Mouse (Mus musculus) layer of hippocampus, postnatal 36 days (tissue): Measurements from ENCODE around the gene Bex1. TPM values are rescaled to one million over a fixed set of nuclear protein-coding genes. Genes with fewer than 3 reads are reported as not detected.

Experiments
- DNase-seq, 2 experiments: peaks; one replicate each; pipeline ENCODE4 v3.0.0; 2022
- microRNA-seq, 2 experiments: library from miRNA; unstranded; fragments of <30 nt; microRNA quantifications; one replicate each; pipeline ENCODE4 v1.2.0; 2021
- total RNA-seq, 2 experiments: library from RNA; stranded (reverse); gene quantifications; 2 replicates each; pipeline ENCODE4 v1.2.3; 2021

Gene Bex1
- total RNA-seq, 2 experiments from 2014 or later = 63.5 to 71.5 TPM

DNA sequence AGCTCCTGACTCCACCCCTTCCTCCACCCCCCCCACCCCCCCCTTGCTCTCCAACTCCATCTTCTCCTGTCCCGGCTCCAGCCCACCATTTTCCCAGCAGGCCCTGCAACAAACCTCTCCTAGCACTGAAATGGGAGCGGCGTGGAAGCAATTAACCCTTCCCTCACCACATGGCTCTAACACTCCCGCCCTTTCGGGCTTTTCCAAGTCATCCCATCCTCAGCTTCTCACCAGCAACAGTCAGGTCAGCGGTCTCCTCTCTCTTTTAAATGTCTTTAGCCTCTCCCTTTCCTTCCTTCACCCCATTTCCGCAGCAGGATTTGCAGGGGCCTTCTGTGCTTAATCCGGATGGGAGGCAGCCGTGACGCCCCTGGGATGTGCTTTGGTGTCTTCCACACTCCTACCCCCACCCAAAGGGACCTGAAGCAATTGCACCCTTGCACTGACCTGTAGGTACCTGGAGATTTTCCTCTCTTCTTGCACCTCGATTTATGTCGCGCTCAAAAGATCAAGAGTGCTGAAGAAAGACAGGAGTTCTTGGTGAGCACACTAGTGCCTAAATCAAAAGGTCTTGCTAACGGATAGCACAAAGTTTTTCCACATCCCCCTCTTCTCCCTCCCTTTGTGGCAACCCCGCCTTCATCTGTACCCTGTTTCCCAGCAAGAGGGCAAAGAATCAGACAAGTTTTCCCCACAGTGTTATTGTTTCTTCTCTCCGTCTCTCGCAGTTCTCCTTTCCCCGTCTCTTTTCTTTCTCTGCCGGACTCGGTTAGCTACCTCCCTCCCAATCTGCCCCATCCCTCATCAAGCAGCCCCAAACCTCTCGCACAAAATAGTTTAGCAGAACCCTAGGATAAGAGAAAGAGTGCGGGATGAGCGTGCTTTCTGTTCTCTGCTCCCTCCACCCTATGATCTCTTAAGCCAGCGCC, 43.9 kb downstream of the Bex1 start:
- DNase-seq = peak; percentile 28 to 38

DNA sequence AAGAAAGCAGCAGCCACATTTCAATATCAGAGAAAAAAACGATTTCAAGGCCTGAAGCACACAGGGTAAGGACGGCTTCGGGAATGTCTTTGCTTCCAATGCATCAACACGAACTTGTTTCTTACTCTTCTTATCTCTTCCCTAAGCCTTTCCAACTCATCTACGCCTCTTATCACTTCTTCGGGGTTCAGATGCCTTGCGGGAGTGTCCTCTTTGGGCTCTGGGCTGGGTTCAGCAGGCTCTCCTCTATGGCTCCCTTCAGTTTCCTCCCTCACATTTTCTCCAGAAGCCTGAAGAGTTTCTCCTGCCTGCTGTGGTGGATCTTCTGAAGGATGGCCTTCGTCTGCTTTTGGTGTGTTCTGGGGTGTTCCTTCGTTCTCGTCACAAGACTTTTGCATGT, 44.7 kb downstream of the Bex1 start:
- DNase-seq = no peak

Small RNAs within 50 kb of the gene (microRNA-seq; reads per million reads assigned to microRNA genes)
- gene Mir6383 = 0 reads per million in 2 experiments

Other genes with a start within 250 kb of the Bex1 start
- 10 to 100 TPM; 61.9 to 75.4 TPM for gene Arxes2, start 221.7 kb downstream of the Bex1 start, total RNA-seq
- gene Arxes1, start 182.1 kb downstream of the Bex1 start, total RNA-seq = 10 to 100 TPM; 36.2 to 41.9 TPM
- gene Bex2, start 147.3 kb downstream of the Bex1 start, total RNA-seq = 100 to 1,000 TPM; 329 to 377 TPM
- gene Nxf3, start 130.3 kb downstream of the Bex1 start, total RNA-seq = not detected
- gene Bex4, start 76.5 kb downstream of the Bex1 start, total RNA-seq = 10 to 100 TPM; 15.3 to 21.0 TPM
- 10 to 100 TPM; 35.0 to 39.0 TPM for gene Tceal8, start 43.2 kb downstream of the Bex1 start, total RNA-seq
- 100 to 1,000 TPM in 1 of 2 experiments, 10 to 100 TPM in 1; 98.7 to 127 TPM for gene Tceal5, start 11.6 kb downstream of the Bex1 start, total RNA-seq
- gene Tceal7, start 734 bp downstream of the Bex1 start, total RNA-seq = 1 to 10 TPM in 1 of 2 experiments, under 1 TPM in 1; 0.68 to 1.5 TPM
- 10 to 100 TPM; 91.3 to 99.3 TPM for gene Tceal9, start 29.6 kb upstream of the Bex1 start, total RNA-seq
- 100 to 1,000 TPM; 288 to 298 TPM for gene Bex3, start 54.7 kb upstream of the Bex1 start, total RNA-seq